Mouse (Mus musculus) heart, postnatal 0 days (tissue): Measurements from ENCODE around the gene Gm20662.

Experiments used
- CTCF ChIP-seq: IDR thresholded peaks from 2 replicates; pipeline ENCODE4 v1.5.1; 2016; ENCODE audit warnings: antibody characterized with exemption, control low read depth, low read depth
- EP300 ChIP-seq: IDR thresholded peaks from 2 replicates; pipeline ENCODE4 v1.6.1; 2016; ENCODE audit warnings: antibody characterized with exemption, low read depth

- TF ChIP-seq CTCF, result no peak
- TF ChIP-seq EP300, result no peak
These were observed 28.7 kb upstream of the Gm20662 start for GRCm38 (mm10) chr9:107967437-107967836.
